Mouse (Mus musculus) cerebellum, adult 9-10 months (tissue): ENCODE measurements around the gene Prkn.
"Not testable (repeated sequence)": the region's sequence is repeated elsewhere in the genome, so short reads cannot be mapped to it uniquely, and the experiment has no call there.

Experiments used
- DNase-seq: peaks from one replicate; pipeline ENCODE4 v3.0.0; 2022

Gene Prkn

DNA sequence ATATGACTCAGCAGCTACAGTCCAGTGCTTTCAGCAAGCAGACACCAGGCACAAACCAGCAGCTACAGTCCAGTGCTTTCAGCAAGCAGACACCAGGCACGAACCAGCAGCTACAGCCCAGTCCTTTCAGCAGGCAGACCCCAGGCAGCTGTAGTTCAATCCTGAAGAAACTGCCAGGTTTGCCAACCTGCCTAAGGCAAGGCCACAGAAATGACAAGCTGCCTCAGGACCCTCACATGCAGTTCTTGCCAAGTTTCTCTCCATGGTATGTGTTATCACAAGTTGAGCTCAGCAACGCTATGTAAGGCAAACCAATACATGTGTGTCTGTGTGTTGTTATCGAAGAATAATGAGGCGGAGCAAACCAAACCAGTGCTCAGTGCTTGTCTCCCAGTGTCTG, 1091.5 kb downstream of the Prkn start:
- DNase-seq, result no peak

GRCm38 (mm10) chr17:11933737-11934136, 1093.6 kb downstream of the Prkn start:
- no peak for DNase-seq

DNA sequence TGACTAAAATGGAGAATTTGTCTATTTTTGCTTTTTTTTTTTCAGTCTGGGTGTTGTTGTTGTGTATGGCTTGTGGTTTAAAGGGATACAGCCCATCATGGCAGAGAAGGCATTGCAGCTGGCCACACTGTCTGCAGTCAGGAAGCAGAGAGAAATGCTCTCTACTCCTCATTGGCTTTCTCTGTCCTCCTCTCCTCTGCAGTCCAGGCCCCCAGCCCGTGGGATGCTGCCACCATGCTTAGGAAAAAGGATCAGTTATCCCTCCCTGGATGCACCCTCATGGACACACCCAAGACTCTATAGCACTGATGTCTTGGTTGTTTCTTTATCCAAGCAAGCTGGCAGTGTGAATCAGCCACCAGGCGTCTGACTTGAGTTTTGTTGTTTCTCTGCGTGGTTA, 1107.3 kb downstream of the Prkn start:
- DNase-seq, result no peak

GRCm38 (mm10) chr17:11949551-11950197, 1109.5 kb downstream of the Prkn start:
- no peak for DNase-seq

DNA sequence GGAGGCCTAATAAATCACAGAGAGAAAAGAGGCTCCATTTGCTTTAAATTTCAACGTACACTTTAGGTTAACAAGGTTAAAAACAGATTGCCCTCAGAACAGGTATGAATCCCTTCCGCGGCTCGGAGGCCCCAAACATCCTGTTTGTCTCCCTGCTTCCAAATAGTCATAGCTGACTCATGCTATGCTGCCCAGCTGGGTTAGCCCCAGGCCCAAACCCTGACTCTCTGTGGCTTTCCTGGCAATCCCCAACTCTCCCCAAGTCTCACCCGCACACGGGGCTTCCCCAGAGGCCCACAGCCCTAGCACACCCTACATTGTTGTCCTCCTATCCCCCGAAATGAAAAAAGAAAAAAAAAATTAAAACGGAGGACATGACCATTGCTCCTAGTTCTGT, 1110.0 kb downstream of the Prkn start:
- no peak for DNase-seq

- no peak for DNase-seq
Measured at GRCm38 (mm10) chr17:11955317-11955716, 1115.1 kb downstream of the Prkn start.

DNA sequence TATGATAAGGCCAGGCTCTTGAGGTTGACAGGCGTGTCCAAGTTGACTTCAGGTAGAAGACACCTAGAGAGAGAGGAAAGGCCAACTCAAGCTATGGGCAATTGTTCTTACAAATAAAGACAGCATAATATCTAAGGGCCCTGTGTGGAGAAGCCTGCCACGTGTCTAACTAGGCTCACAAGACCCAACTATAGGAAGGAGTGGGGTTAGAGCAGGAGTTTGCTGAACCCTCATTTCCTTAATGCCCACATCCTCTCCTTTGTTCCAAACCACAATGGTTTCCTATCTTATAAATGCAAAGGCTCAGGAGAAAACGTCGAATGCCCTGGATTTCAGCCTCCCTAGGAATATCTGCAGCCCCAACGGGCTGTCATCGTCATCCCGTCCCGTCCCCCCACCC, 1120.3 kb downstream of the Prkn start:
- no peak for DNase-seq

DNA sequence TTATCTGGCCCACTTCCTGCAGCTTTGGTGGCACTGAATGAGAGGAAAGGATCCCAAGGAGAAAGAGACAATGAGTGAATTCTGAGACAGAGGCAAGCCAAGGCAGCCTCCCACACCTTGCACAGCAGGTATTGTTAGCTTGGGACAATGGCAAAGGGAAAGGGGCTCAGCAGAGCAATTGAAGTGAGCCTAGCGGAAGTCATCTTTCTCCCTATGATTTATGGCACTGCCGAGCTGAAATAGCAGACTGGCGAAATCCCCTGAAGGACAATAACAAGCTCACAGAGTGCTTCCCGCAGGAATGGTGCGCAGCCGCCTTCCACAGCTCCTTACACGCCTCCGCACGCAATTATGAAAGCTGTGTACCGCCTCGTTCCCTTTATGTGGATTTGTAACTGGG, 1122.6 kb downstream of the Prkn start:
- DNase-seq, result no peak

DNA sequence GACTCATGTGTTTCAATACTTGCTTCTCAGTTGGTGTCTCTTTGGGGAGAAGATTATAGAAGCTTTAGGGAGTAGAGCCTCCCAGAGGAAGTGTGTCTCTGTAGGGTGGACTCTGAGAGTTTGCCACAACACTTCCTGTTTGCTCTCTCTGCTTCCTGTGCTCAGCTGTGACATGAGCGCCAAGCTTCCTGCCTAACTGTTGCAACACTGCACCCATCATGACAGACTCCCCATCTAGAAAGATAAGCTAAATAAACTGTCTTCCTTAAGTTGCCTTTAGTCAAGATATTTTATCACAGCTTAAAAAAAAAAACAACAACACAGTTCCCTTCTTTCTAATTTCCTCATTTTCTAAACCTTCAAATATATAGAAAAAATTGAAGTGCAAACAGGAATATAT, 1130.0 kb downstream of the Prkn start:
- no peak for DNase-seq

- DNase-seq, result peak; percentile 74
Measured at GRCm38 (mm10) chr17:11972550-11972949, 1132.4 kb downstream of the Prkn start.

- DNase-seq, result peak; percentile 68
Measured at GRCm38 (mm10) chr17:11972969-11973787, 1133.0 kb downstream of the Prkn start.

DNA sequence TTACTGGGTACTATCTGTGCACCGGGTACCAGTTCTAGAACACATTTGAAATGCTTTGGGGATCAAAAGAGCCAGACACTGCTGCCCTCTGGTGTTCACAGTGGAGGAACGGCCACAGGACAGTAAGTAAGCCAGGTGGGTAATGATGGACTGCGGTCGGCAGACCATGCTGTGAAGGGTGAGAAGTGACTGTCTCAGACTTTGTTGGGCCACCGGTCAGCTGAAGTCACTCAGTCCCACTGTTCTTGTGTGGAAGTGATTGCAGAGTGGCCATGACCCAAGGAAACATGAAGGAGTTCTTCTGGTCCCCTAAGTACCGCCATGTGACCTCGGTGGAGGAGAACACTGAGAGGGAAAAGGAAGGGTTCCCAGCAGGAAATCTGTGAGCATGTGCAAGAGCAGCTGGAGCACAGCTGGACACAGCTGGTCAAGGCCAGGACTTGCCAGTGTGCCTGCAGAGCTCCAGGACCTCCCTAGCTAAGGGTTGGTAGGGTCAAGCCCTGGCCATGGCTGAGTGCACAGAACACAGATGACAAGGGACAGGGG, 1135.0 kb downstream of the Prkn start:
- DNase-seq, result peak; percentile 81

- DNase-seq, result peak; percentile 44
Measured at GRCm38 (mm10) chr17:11978260-11978821, 1138.2 kb downstream of the Prkn start.

GRCm38 (mm10) chr17:11981666-11982065, 1141.5 kb downstream of the Prkn start:
- DNase-seq, result no peak

- no peak for DNase-seq
Measured at GRCm38 (mm10) chr17:11988110-11988837, 1148.1 kb downstream of the Prkn start.

DNA sequence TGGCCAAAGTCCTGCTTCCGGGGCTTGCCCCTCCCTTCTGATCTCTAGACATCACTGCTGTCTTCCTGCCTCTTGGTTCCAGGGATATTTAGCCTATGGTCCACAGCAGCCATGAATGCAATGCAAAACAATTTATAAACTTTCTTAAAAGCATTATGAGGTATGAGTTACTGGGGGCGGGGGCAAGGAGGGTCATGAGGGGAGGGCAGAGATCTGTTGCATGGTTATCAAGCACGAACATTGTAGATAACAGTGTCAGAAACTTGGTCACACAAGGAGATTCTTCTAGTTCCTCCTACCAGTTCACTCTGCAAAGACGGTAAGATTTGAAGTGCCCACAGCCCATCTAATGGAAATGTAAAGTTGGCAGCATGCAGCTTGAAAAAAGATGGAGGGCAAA, 1149.1 kb downstream of the Prkn start:
- no peak for DNase-seq

- no peak for DNase-seq
Measured at GRCm38 (mm10) chr17:11990386-11991087, 1150.4 kb downstream of the Prkn start.

GRCm38 (mm10) chr17:11993249-11993648, 1153.1 kb downstream of the Prkn start:
- DNase-seq, result peak; percentile 46

- DNase-seq, result no peak
Measured at GRCm38 (mm10) chr17:11994252-11994651, 1154.1 kb downstream of the Prkn start.

GRCm38 (mm10) chr17:11994754-11995153, 1154.6 kb downstream of the Prkn start:
- DNase-seq, result not testable (repeated sequence)

- DNase-seq, result no peak
Measured at GRCm38 (mm10) chr17:11995522-11995921, 1155.3 kb downstream of the Prkn start.

DNA sequence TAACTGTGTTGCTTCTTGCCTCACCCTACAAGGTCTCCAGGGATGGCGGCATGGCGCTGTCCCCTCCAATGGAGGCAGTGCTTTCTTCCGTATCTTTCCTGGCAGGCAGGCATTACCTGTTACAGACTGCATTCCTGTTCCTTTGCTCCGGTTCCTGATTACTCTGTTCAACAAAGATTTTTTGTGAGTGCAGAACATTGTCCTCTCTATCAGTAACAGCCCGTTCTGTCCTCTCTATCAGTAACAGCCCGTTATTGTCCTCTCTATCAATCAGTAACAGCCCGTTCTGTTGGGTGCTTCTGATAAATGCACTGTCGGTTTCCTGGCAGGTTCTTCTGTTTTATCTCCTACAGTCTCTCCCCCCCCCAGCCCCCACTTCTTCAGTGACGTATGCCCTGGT, 1156.1 kb downstream of the Prkn start:
- DNase-seq, result no peak
